Mouse (Mus musculus) mammary gland, adult 2 months (tissue): Measurements from ENCODE around the gene Apod. TPM values are rescaled to one million over a fixed set of nuclear protein-coding genes. Genes with fewer than 3 reads are reported as not detected.

Source experiments
- polyA plus RNA-seq: library from polyadenylated mRNA; depleted of rRNA; stranded (reverse); fragments of >200 nt; gene quantifications from 2 replicates; pipeline ENCODE4 v1.2.3, GENCODE M21; 2012; ENCODE audit warnings: low replicate concordance; rRNA removed

Apod gene
- 23.4 and 45.4 TPM in 2 replicates for polyA plus RNA-seq

DNA sequence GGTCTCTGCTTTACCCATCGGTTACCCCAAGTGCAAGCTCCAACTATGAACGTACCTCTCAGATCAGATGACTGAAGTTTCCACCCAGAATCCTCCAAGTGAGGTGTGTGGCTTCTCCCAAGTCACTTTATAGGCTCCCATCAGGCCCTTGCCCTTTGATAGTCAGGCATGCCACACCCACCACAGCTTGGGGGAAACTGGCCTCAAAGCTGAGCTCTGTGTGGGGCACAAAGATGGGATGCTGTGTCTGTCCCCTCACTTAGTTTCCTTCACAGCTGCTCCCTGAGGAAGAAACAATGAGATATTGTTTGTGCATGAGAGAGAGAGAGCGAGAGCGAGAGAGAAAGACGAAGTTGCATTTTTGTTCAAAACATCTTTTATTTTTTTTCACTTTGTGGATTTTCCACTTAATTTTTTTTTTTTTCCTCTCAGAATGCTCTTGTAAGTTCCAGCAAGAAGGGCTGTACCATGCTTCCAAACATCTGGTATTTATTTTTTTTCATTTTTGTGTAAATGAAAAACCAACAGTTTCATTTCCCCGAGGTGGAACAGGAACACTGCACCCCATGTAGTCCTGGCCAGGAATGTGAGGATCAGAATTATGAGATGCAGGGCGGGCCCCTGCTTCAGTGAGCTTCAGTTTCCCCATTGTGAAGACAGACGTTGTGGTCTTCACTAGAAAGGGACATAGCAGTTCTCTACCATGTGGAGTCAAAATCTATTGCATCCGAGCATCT is at the start of gene Apod:
Apod (minus strand) TSS at position 312 of the 737 bp plus-strand sequence.

DNA sequence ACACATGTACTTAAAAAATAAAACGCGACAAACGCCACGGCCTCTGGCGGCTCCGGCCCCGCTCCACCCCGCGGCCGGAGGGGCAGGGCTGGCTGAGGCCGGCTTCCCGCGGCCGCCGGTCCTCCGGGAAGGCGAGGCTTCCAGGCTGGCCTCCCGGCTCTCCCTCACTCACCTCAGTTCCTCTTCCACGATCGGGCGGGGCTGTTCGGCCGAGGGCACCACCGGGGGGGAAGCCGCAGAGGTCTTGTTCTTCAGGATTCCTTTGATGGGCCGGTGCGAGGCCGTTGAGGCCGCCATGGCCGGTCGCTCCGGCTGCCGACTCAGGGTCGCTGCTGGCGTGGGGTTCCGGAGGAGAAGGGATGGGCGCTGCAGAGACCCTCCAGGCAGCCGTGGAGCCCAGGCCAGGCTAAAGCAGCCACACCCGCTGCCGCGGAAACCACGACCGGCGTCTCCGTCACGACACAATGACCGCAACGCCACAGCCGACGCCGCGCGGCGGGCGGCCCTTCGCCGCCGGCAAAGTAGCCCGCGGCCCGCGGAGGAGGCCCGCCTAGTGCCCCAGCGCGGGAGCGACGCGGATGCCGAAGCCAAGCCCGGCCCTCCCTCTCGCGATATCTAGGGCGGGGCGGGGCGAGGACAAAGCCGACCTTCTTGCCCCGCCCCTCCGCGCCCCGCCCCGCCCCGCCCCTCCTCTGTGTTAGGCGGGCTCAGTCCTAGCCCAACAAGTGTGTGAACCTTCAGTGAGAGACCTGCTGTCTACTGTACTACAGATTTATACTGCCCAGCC is 39.7 kb downstream of the Apod start, which contains the start of gene Ppp1r2:
Ppp1r2 (minus strand) TSS at position 604 of the 787 bp plus-strand sequence.

Other genes starting within 250 kb of the Apod start
- 24.5 and 27.8 TPM in 2 replicates for gene Xxylt1, start 233.4 kb downstream of the Apod start, polyA plus RNA-seq
- gene Acap2, start 113.6 kb downstream of the Apod start, polyA plus RNA-seq, result 14.6 and 25.7 TPM in 2 replicates
- 29.0 and 70.4 TPM in 2 replicates for gene Ppp1r2, start 39.5 kb downstream of the Apod start, polyA plus RNA-seq
- 5.7 and 13.5 TPM in 2 replicates for gene Bdh1, start 107.5 kb upstream of the Apod start, polyA plus RNA-seq